Mouse (Mus musculus): ENCODE measurements around the gene Slc35a2. TPM values are rescaled to one million over a fixed set of nuclear protein-coding genes. Genes with fewer than 3 reads are reported as not detected.

Gene Slc35a2
- 10 to 100 TPM; 40.5 to 41.7 TPM for total RNA-seq (2021)

GRCm38 (mm10) chrX:7883841-7884567 lies at the start of gene Slc35a2:
Gene Slc35a2 (plus strand): TSS chrX:7884028.
- intact Hi-C loops (cut with DNase I), result no loop called here
- DNase-seq, result peak; percentile 83

- intact Hi-C loops (cut with DNase I), result no loop called here
- DNase-seq, result no peak
Observed at GRCm38 (mm10) chrX:7837146-7837545, 46.7 kb upstream of the Slc35a2 start.

GRCm38 (mm10) chrX:7840842-7841162 lies 43.0 kb upstream of the Slc35a2 start:
- DNase-seq, result no peak
- intact Hi-C loops (cut with DNase I), result no loop called here

GRCm38 (mm10) chrX:7841163-7842162 lies 42.4 kb upstream of the Slc35a2 start, which contains the start of gene Otud5:
Gene Otud5 (plus strand): TSS chrX:7841364.
- DNase-seq, result peak; percentile 96
- intact Hi-C loops (cut with DNase I), result no loop called here

- intact Hi-C loops (cut with DNase I), result no loop called here
Observed at GRCm38 (mm10) chrX:7842318-7842717, 41.5 kb upstream of the Slc35a2 start.

GRCm38 (mm10) chrX:7847845-7848244 lies 36.0 kb upstream of the Slc35a2 start:
- peak; percentile 25 for DNase-seq
- intact Hi-C loops (cut with DNase I), result no loop called here

More at GRCm38 (mm10) chrX:7842318-7842717, 41.5 kb upstream of the Slc35a2 start:
- peak; percentile 10 for DNase-seq

- DNase-seq, result peak; percentile 21
- intact Hi-C loops (cut with DNase I), result no loop called here
Observed at GRCm38 (mm10) chrX:7854578-7854977, 29.2 kb upstream of the Slc35a2 start.

- no peak for DNase-seq
- intact Hi-C loops (cut with DNase I), result no loop called here
Observed at GRCm38 (mm10) chrX:7859191-7859753, 24.6 kb upstream of the Slc35a2 start.

GRCm38 (mm10) chrX:7863181-7863580 lies 20.6 kb upstream of the Slc35a2 start:
- intact Hi-C loops (cut with DNase I), result no loop called here
- no peak for DNase-seq

- intact Hi-C loops (cut with DNase I), result no loop called here
- no peak for DNase-seq
Observed at GRCm38 (mm10) chrX:7864551-7864950, 19.3 kb upstream of the Slc35a2 start.

GRCm38 (mm10) chrX:7865343-7865742 lies 18.5 kb upstream of the Slc35a2 start:
- intact Hi-C loops (cut with DNase I), result no loop called here
- no peak for DNase-seq

- DNase-seq, result no peak
- intact Hi-C loops (cut with DNase I), result no loop called here
Observed at GRCm38 (mm10) chrX:7865786-7866185, 18.0 kb upstream of the Slc35a2 start.

GRCm38 (mm10) chrX:7867141-7867540 lies 16.7 kb upstream of the Slc35a2 start:
- DNase-seq, result no peak
- intact Hi-C loops (cut with DNase I), result no loop called here

- intact Hi-C loops (cut with DNase I), result no loop called here
- DNase-seq, result no peak
Observed at GRCm38 (mm10) chrX:7868506-7868905, 15.3 kb upstream of the Slc35a2 start.

- intact Hi-C loops (cut with DNase I), result no loop called here
- DNase-seq, result no peak
Observed at GRCm38 (mm10) chrX:7869826-7870225, 14.0 kb upstream of the Slc35a2 start.

GRCm38 (mm10) chrX:7878007-7878419 lies 5.8 kb upstream of the Slc35a2 start, which contains the start of gene Pim2:
Gene Pim2 (plus strand): TSS chrX:7878262.
- intact Hi-C loops (cut with DNase I), result no loop called here
- peak; percentile 84 for DNase-seq

- peak; percentile 16 for DNase-seq
- intact Hi-C loops (cut with DNase I), result no loop called here
Observed at GRCm38 (mm10) chrX:7878495-7878894, 5.3 kb upstream of the Slc35a2 start.

- peak; percentile 71 for DNase-seq
- intact Hi-C loops (cut with DNase I), result no loop called here
Observed at GRCm38 (mm10) chrX:7879819-7880218, 4.0 kb upstream of the Slc35a2 start.

- intact Hi-C loops (cut with DNase I), result no loop called here
- no peak for DNase-seq
Observed at GRCm38 (mm10) chrX:7898211-7898610, 14.4 kb downstream of the Slc35a2 start.

- intact Hi-C loops (cut with DNase I), result no loop called here
- peak; percentile 89 for DNase-seq
Observed at GRCm38 (mm10) chrX:7898880-7899874, 15.3 kb downstream of the Slc35a2 start, which contains the start of the genes Pqbp1 and Timm17b. Gene Pqbp1 (minus strand): TSS chrX:7899269. Gene Timm17b (plus strand): TSS chrX:7899357.

Measured in left cerebral cortex, postnatal 4 days (tissue).